Mouse (Mus musculus): ENCODE results near the gene Iqce. TPM values are rescaled to one million over a fixed set of nuclear protein-coding genes. Genes with fewer than 3 reads are reported as not detected.

Iqce gene
- total RNA-seq, 2 experiments from 2014 or later = 70.1 to 75.6 TPM

DNA sequence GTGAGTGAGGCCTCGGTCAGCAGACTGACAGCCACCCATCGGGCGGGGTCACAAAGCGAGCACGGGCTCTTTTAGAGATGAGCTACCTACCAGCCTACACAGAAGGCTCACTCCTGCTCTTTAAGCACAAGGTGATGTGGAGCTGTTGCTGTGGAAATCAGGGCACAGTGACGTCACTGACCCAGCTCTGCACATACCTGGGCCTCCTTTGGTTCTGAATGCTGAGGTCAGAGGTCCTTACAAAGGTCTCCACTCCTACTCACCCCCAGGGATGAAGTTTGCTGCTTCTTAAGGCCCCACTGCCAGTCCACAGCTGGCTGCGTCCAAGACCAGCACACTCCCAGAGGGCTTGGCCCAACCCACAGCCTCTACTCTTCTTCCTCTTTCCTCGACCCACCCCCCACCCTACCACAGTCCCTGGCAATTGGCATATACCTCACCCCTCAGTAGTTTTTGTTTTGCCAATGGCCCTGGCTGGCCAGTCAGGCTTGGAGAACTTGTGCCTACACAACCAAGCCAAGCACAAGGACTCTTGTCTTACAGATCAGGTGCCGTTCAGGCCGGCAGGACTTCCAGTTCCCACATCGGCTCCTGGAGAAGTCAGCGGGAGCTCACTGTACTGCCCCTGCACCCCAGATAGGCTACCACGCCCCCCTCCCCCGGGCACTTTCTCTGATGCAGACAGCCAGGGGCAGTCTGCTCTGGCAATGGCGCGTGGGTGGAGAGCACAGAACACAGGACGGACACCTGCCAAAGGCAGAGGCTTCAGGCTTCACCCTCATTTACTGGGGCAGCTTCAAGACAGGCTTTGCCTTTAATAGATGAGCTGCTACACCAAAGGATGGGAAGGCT, 39.2 kb downstream of the Iqce start:
- intact Hi-C loops (cut with DNase I) = no loop called here

DNA sequence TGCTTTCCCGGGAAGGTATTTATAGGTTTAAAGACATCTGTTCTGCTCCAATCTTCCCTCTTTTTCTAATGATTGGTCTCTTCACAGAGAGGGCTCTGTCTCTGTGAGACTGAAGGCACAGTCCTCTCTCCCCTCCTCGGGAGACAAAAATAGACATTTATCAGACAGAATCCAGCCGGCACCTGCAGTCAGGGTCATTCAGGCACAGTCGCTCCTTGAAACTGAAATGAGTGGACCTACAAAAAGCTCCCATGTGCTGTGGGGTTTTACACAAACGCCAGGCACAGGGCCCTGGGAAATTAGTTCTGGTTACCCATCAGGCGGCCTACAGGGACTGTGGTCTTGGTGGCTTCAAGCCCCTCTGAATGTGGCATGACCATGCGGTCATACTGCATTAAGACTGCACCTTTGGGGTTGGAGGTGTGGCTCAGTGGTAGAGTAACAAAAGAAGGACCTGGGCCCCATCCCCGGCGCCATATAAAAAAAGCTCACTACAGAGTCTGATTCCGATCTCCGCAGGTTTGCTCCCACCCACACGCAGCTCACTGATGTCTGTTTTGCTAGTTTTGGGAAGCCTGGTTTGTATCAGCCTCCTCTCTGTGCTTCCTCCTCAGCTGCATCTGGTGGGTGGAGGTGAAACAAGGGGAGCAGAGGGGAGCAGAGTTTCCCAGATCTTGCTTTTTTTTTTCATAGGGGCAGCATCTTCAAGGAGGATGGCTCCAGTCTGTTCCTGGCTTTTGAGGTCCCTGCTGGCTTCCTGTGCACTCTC, 40.1 kb downstream of the Iqce start:
- intact Hi-C loops (cut with DNase I) = no loop called here
- DNase-seq = no peak

More for the DNA sequence above, 39.2 kb downstream of the Iqce start:
- no peak for DNase-seq

DNA sequence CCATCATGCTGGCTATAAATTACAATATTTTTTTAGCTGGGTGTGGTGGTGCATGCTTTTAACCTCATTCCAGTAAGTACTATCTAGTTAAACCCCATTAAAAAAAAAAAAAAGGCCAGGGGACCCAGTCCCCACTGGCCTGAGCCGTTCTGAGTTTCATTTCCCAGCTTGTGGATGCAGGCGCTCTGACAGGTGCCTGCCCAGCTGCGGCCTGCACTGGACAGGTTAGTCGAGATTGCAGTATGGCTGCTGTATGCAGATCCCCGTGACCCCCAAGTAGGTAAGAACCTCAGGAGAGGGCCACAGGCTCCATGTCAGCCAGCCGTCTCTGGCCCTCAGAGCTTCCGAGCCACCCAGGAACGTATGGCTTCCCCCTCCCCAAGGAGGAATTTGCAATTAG, 40.8 kb downstream of the Iqce start:
- intact Hi-C loops (cut with DNase I) = no loop called here
- no peak for DNase-seq

DNA sequence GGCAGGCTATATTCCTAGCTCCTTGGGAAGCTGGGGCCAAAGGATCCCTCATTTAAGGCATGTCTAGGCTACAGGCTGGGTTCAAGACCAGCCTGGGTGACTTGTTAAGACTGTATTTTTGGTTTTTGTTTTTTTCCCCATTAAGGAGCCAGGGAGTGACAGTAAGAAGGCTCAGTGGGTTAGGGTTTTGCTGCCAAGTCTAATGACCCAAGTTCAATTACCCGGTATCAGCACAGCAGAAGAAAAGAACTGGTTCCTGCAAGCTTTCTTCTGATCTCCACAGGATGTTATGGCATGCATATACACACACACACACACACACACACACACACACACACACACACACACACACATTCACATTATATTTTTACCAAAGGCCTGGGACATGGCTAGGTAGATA, 41.8 kb downstream of the Iqce start:
- intact Hi-C loops (cut with DNase I) = no loop called here

DNA sequence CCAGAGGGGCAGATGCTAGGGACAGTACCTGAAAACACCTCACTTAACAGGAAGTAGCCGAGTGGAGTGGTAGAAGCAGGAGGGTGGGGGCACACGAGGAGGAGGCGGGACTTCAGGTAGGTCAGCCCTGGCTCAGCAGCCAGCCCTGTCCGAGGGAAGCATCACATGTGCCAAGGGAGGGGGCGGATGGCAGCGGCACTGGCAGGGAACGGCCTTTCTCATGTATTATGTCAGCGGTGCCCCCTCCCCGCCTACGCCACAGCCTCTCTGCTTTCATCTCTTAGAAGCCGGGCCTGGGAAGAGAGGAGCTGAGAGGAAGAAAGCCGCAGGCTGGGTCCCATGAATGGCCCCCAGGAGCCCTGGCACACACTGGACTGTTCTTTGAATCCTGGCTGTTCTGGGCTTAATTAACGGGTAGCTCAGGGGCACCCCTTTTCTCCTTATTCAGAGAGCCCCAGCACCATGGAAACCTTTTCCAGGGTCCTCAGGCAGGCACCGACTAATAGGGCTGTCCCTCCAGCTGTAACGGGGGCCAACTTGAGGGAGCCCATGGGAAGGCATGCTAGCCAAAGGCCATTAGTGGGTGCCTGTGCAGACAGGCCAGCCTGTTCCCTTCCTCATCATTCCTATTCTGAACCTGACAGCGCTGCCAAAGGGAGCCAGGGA, 42.4 kb downstream of the Iqce start:
- peak; percentile 76 for DNase-seq
- intact Hi-C loops (cut with DNase I) = no loop called here

More for the DNA sequence above, 41.8 kb downstream of the Iqce start:
- no peak for DNase-seq

DNA sequence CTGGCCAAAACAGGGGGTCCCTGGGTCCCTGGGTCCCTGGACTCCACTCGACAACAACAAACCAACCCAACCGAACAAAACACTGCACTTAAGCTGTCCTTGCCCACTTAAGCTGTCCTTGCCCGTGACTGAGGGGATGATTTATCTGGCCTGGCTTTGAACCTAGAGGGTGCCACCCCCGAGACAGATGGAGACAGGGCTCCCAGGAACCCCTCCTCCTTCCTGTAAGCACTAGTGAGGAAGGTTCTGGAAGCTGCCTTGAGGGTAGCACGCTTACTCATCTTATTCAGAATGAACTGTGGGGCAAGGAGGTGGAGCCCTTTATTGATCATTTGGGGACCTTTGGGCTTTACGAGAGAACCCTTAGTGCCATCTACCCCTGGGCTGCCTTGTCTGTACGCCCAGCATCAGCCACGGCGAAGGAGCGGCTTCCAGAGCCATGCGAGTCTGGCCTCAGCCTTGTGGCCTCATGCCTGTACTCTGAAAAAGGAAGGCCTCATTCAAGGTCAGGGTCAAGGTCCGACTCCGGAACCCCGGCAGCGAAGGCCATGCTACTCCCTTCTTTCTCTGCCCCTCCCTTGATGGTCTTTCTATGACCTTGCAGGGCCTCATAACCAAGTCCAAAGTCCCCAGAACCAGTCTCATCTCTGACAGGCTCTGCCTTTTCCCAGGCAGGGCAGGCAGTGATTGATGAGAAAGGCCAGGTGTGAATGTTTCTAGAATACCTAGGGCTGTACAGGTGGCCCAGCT, 47.9 kb downstream of the Iqce start:
- DNase-seq = no peak
- intact Hi-C loops (cut with DNase I) = no loop called here

DNA sequence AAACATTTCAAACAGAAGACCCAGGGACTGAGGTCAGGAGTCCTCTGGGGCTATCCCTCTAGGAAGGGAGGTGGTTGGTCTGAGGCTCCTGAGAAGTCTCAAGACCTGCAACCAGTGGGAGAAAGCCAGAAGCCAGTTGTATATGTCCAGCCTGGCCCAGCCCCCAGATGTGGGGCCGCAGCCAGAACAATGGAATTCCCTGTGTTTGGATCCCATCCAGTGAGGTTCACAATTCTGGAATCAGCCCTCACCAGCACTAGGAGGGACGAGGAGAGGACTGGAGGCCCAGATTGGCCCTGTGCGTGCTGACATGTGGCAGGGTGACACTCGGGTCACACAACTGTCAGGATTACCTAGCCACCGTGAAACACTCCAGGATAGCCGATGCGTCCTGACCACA, 49.6 kb downstream of the Iqce start:
- intact Hi-C loops (cut with DNase I) = no loop called here
- DNase-seq = no peak

DNA sequence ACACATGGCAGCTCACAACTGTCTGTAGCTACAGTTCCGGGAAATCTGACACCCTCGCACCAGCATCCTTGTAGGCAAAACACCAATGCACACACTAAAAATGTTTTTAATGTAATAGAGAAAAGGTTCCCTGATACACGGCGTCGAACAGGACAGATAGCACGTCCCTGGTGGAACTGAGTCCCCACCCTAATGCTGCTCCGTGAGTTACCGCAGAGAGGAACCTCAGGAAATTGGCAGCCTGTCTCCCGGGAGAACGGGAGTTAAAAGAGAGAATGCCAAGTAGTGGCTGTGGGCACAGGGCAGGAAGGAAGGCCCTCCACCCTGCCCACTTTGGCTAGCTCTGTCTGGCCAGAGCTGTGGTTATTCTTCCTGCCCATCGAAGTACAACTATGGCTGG, 50.9 kb downstream of the Iqce start:
- DNase-seq = no peak
- intact Hi-C loops (cut with DNase I) = no loop called here

DNA sequence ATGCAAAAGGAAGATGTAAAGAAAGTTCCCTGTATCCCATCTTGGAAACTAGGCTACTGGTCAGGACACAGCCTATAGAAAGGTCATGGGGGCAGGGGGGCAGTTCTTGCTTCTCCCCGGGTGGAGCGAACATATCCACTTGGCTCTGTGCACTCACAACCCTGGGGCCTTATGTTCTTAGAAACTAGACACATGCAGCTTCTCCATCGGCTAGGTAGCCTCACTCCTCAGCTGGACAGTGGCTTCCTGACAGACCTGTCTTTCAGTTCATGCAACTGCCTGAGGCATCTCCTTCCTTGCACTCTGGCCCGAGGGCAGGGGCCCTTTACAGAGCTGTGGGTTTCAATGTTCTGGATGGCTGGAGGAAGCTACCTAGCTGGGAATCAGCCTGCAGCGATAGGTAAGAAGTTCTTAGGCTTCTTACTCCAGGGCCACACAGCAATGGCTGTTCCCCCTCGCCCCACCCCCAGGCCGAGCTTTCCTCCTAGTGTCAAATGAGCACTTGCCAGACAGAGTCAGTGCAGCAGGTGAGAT, 52.2 kb downstream of the Iqce start:
- DNase-seq = no peak
- intact Hi-C loops (cut with DNase I) = no loop called here

DNA sequence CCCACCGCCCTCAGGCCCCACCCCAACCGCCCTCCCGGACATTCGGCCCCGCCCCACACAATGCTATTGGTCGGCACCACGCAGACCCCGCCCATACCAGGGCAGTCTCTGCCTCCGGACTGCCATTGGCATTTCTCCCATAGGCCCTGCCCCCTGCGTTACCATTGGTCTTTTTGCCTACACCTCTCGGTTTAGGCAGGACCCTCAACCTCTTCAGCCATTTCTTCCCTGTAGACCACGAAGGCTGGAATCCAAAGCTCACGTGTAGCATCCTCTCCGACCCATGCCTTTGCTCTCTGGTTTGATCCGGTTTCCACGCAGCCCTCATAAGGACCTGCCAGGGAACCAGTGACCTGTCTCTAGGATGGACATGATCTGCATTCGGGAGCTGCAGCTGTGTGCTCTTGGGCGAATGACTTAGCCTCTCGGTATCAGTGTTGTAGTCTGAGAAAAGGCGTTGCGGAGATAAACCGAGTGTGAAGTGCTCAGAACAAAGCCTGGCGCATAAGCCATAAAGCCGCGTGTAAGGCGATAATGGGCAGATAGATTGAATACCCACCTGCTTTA, 53.0 kb downstream of the Iqce start:
- intact Hi-C loops (cut with DNase I) = no loop called here

DNA sequence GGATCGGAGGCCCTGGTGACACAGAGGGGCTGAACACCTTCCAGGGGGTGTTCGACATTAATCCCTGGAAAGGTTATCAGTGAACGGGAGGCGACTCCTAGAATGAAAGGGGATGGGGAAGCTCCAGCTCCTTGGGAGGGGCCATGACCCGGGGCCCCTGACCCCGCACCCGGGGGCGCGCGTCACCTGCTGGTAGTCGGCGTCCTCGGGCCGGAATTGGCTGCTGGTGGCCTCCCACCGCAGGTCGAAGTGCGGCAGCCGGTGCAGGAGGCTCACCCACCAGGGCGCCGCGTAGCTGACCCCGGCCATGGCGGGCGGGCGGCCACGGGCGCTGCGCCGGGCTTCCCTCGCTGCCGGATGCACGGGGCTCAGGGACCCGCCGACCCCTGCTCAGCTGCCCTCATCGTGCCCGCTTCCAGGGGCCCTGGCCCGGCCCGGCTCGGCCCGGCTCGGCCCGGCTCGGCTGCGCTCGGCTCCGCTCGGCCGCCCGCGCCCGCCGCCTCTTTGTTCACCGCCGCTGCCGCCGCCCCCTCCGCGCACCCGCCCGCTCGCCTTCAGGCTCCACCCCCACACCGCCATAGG, 53.6 kb downstream of the Iqce start, which contains the start of gene Ttyh3:
Ttyh3 (minus strand) TSS at position 513 of the 582 bp plus-strand sequence.
- intact Hi-C loops (cut with DNase I) = no loop called here
- DNase-seq = no peak

More for the DNA sequence above, 53.0 kb downstream of the Iqce start:
- DNase-seq = peak; percentile 100

DNA sequence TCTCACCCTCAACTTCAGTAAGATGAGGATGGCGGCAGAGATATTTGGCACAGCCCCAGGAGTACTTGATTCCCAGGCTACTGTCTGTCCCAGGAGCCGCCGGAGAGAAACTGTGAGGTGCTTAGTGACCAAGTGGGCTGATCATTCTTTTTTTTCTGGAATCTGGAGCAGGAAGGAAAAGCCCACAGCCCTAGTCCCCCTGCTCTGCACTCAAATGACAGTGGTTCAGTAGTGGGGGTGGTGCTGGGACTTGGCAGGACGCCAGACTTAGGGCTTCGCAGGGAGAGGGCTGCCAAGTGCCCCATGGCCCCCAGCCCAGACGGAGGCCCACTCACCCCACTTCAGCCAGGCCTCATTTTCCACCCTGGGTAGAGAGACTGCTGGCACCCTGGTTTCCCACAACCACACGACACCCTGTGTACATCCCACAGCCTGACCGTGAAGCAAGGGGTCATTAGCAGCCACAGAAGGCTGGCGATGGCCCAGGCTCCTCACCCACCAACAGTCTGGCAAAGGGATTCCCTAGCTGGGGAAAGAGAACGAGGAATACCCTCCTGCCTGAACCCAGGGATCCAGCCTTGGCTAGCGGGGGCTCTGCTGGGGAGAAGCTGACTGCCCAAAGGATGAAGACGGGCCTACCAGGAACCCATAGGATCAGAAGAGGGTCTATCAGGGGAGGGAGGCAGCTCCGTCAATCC, 54.2 kb downstream of the Iqce start:
- intact Hi-C loops (cut with DNase I) = no loop called here
- DNase-seq = peak; percentile 83

DNA sequence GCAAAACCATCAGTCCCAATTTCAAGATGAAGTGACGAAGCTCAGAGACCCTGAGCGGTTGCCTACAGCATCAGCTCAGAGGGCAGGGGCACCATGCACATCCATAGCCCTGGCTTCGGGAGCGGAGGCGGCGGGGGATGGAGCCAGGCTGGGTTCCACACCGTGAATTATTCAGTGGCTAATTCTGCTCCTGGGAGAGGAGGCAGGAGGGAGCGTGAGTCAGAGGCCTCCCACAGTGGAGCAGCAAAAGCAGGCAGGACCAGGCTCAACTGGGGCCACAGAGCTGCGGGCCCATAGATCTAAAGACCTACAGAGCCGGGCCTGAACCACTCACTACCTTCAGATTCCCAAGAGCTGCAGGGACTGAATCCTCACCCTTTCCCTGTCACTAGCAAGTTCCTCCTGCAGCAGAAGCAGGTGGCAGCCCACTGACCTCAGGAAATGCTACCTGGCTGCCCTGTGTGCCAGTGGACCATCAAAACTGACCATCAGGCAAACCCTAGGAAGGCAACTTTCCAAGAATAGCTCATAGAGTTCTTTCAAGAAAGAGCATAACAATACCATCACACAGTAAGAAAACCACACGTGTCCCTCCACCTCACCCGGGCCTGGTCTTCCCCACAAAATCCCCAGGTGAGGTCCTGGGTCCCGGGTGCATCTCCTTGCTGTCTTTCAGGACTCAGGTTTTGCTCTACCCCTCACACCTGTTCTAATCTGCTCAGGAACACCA, 55.0 kb downstream of the Iqce start:
- no peak for DNase-seq
- intact Hi-C loops (cut with DNase I) = no loop called here

DNA sequence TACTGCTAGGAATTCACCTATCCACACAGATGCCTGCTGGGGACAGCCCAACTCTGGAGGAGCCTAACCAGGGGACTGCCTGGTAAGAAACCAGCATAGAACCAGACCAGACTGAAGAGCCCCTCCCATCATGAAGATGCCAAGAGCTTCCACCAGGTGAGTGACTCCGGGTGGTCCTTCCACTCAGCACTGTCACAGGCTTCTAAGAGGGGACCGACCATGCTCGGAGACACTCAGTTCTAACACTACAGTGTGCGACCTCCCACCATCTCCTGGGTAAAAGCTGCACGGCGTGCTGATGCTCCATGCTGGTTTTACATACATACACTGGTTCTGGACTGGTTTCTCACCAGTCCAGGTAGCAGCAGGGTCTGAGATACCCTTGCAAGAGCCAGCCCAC, 56.0 kb downstream of the Iqce start:
- no peak for DNase-seq
- intact Hi-C loops (cut with DNase I) = no loop called here

DNA sequence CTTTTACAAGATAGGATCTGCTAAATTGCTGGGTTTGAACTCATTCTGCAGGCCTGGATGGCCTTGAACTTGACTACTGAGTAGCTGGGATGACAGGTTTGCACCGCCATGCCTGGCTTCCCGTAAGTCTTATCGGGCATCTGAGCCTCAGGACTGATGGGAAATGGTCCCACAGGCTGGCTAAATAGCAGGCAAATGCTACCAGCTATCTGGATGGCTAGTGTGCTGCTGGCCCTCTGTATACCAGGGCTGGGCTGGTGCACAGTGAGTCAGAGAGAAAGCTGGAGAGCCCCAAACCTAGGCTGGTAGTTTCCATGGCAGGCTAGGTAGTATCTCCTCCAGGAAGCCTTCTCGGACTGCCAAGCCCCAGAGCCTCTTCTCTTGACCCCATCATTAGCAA, 56.7 kb downstream of the Iqce start:
- intact Hi-C loops (cut with DNase I) = no loop called here
- DNase-seq = no peak

DNA sequence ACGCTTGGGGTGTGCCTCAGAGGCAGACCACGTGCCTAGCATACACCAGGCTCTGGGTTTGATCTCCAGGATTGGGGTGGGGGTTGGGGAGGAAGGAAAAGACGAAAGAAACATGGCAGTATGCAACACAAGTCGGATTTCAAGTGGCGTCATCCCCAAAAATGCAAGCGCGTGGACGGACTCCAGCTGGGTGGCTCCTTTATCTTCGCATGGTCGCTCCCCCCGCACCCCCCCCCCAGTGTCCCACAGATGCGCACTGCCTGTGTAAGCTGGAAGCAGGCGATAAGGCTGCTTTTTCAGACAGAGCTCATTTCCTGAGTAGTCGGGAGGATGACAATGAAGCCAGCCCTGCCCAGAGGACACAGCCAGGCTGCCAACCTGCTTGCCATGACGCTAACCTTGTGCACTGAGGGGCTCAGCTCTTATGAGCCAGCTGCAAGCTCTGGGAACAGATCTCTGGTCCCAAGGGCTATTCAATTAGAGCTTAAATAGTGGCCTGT, 57.4 kb downstream of the Iqce start:
- intact Hi-C loops (cut with DNase I) = no loop called here
- DNase-seq = no peak

DNA sequence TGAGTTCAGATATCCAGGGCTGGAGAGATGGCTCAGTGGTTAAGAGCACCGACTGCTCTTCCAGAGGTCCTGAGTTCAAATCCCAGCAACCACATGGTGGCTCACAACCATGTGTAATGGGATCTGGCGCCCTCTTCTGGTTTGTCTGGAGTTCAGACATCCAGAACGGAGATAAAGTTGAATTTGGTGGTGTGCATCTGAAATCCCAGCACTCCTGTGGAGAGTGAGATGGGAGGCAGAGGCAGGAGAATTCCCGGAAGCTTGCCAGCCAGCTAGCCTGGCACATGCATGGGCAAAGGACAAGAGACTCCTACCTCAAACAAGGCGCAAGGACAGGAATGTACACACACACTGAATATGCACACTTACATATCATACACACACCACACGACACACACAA, 57.9 kb downstream of the Iqce start:
- DNase-seq = no peak
- intact Hi-C loops (cut with DNase I) = no loop called here

DNA sequence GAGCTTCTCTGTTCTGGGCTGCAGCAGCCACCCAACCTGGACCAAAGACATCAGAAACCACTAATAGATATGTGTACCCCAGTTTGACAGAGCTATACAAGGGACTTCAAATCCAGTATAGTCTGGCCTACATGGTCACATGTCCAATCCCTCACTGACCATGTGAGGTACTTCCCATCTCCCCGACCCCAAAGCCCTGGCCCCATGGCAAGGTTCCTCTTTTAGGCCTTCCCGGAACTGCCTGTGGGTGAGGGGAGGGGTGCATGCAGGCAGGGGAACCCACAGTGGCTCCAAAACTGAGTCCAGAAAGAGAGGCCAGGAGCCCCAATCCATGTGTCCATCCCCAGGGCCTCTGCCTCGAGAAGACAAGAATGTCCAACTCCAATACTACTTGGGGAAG, 60.1 kb downstream of the Iqce start:
- DNase-seq = no peak
- intact Hi-C loops (cut with DNase I) = no loop called here

Data from left cerebral cortex, postnatal 4 days (tissue).